Mouse (Mus musculus) heart, postnatal 0 days (tissue): ENCODE measurements around the gene Tns3.

Experiments
- CTCF ChIP-seq: IDR thresholded peaks from 2 replicates; pipeline ENCODE4 v1.5.1; 2016; ENCODE audit warnings: antibody characterized with exemption, control low read depth, low read depth
- EP300 ChIP-seq: IDR thresholded peaks from 2 replicates; pipeline ENCODE4 v1.6.1; 2016; ENCODE audit warnings: antibody characterized with exemption, low read depth

GRCm38 (mm10) chr11:8558761-8559282 lies 105.5 kb downstream of the Tns3 start:
- TF ChIP-seq CTCF (no peak), EP300 (no peak)
